Mouse (Mus musculus): ENCODE data around the gene Foxred2. TPM values are rescaled to one million over a fixed set of nuclear protein-coding genes. Genes with fewer than 3 reads are reported as not detected.
A peak's percentile ranks its signal among the peaks of the same experiment; 100 is the strongest.

The Foxred2 gene
- polyA plus RNA-seq, 1 experiment from 2014 or later = 0.56 TPM

DNA sequence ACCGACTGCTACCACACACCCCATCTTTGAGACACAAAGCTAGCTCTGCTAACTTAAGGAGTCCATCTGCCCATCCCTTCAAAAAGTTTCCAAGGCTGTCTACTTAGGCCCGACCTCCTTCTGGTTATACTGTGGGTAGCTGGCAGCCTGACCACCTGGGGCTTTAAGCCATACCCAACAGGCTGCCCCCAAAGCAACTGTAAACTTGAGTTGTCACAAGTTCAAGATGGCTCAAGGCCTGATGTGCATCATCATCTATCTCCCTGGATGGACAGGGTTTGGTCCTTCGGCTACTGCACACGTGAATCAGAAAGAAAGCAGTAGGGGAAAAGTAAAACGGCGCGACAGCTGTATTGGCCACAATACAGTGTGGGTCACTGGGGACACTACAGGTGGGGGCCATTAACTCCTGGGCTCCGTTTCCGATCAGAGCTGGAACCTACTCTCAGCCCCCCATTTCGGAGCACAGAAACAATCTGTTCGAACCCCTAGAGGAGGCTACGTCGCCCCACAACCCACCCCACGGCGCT is 13.5 kb upstream of the Foxred2 start:
- H3K9ac ChIP-seq (replicated peaks) = peak overlapping the region; percentile 95
- ATAC-seq (peak; percentile 12; the same call in 1 of the 2 replicates), DNase-seq (peak; percentile 24)
- TF ChIP-seq CTCF (IDR thresholded peaks at IDR 0.05; ENCODE audit: low read depth) (no peak), EP300 (IDR thresholded peaks at IDR 0.05; ENCODE audit: low read depth) (no peak)
- H3K4me2 ChIP-seq (ENCODE audit: low read depth, low read length) = peak overlapping the region; percentile 98
- H3K4me3 ChIP-seq (ENCODE audit: low read depth, low read length) = peak overlapping the region; percentile 88
- no peaks in the 10 kb centered on the region for H3K9me3 ChIP-seq (ENCODE audit: low read length)
- H3K27ac ChIP-seq (ENCODE audit: low read depth) = peak overlapping the region; percentile 98
- 1% methylated on average over 15 of the region's 15 CpGs for WGBS (ENCODE audit: insufficient replicate concordance)
- peaks cover 37% of the 10 kb centered on the region for H3K36me3 ChIP-seq (replicated peaks; ENCODE audit: insufficient read depth, low read length)
- no peaks in the 10 kb centered on the region for H3K27me3 ChIP-seq (ENCODE audit: insufficient read depth, low read length)
- peaks cover 37% of the 10 kb centered on the region for H3K4me1 ChIP-seq (ENCODE audit: insufficient read depth)

DNA sequence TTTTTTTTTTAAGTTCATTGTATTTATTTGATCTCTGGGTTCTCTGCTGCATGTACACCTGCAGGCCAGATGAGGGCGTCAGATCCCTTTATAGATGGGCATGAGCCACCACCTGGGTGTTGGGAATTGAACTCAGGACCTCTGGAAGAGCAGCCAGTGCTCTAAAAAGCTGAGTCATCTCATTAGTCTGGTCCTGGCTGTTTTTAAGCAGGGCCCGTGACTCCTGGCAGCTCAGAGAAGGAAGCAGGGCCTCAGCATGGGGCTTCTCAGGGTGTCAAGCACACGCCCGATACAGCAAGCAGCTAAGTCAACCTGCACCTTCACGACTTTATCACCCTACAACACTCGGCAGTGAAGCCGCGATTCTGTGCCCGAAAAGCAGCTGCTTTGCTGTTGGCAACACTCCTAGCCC is 8.6 kb upstream of the Foxred2 start:
- Histone ChIP-seq H3K9ac (replicated peaks) (no peak overlapping the region), H3K27ac (ENCODE audit: low read depth) (peak overlapping the region; percentile 49), H3K9me3 (ENCODE audit: low read length) (no peaks in the 10 kb centered on the region), H3K36me3 (replicated peaks; ENCODE audit: insufficient read depth, low read length) (peaks cover 86% of the 10 kb centered on the region), H3K4me1 (ENCODE audit: insufficient read depth) (peaks cover 14% of the 10 kb centered on the region), H3K4me3 (ENCODE audit: low read depth, low read length) (no peak overlapping the region), H3K4me2 (ENCODE audit: low read depth, low read length) (no peak overlapping the region), H3K27me3 (ENCODE audit: insufficient read depth, low read length) (no peaks in the 10 kb centered on the region)
- WGBS (ENCODE audit: insufficient replicate concordance) = 47% methylated on average over 9 of the region's 9 CpGs
- ATAC-seq (peak; percentile 79), DNase-seq (peak; percentile 26)
- TF ChIP-seq CTCF (IDR thresholded peaks at IDR 0.05; ENCODE audit: low read depth) (peak; percentile 31), EP300 (IDR thresholded peaks at IDR 0.05; ENCODE audit: low read depth) (peak; percentile 60; the same call in 1 of the 2 replicates)

DNA sequence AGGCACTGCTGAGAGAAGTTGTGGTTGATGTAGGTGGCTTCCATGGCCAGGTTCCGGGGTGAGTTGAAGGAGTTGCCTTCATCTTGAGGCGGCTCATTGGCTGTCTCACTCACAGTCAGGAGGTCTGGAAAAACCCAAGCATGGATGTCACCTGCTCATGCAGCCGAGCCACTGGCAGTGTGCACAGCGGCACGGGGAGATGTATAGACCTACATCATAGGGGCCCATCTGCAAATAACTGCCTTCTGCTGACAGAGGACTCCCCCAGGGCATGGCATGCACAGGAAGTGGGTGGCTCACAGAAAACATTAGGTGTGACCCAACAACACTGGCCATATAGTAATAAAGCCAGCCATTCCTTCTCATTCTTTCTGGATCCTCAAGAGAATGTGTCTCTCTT is 5.9 kb upstream of the Foxred2 start:
- no peaks in the 10 kb centered on the region for H3K9me3 ChIP-seq (ENCODE audit: low read length)
- no peak overlapping the region for H3K27ac ChIP-seq (ENCODE audit: low read depth)
- no peak overlapping the region for H3K4me2 ChIP-seq (ENCODE audit: low read depth, low read length)
- H3K4me3 ChIP-seq (ENCODE audit: low read depth, low read length) = no peak overlapping the region
- H3K36me3 ChIP-seq (replicated peaks; ENCODE audit: insufficient read depth, low read length) = peaks cover 90% of the 10 kb centered on the region
- peaks cover 3% of the 10 kb centered on the region; the same call in 1 of the 2 replicates for H3K4me1 ChIP-seq (ENCODE audit: insufficient read depth)
- 91% methylated on average over 5 of the region's 5 CpGs for WGBS (ENCODE audit: insufficient replicate concordance)
- no peaks in the 10 kb centered on the region for H3K27me3 ChIP-seq (ENCODE audit: insufficient read depth, low read length)
- ATAC-seq = no peak
- no peak for DNase-seq
- H3K9ac ChIP-seq (replicated peaks) = no peak overlapping the region
- no peak for TF ChIP-seq CTCF (IDR thresholded peaks at IDR 0.05; ENCODE audit: low read depth)
- no peak for TF ChIP-seq EP300 (IDR thresholded peaks at IDR 0.05; ENCODE audit: low read depth)

DNA sequence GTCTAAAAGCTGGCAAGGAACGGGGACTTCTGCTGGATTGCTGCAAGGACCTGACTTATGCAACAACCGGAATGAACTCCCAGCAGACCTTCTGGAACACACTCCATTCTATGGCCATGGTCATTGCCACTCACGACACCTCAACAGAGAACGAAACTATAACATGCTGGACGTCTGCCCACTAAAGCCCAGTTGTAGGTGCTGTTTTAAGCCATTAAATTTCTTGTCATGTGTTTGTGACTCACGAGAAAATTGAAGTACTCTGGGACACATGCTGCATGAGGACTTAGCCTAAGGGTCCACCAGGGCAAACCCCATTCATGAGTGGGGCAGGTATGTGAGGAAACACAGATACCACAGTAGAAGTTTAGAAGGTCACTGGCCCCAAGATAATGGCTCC is 4.2 kb upstream of the Foxred2 start:
- peaks cover 19% of the 10 kb centered on the region for H3K4me1 ChIP-seq (ENCODE audit: insufficient read depth)
- no peak overlapping the region for H3K4me3 ChIP-seq (ENCODE audit: low read depth, low read length)
- H3K9me3 ChIP-seq (ENCODE audit: low read length) = no peaks in the 10 kb centered on the region
- WGBS (ENCODE audit: insufficient replicate concordance) = 84% methylated on average over 6 of the region's 6 CpGs
- ATAC-seq (no peak), DNase-seq (no peak)
- no peak overlapping the region for H3K9ac ChIP-seq (replicated peaks)
- H3K4me2 ChIP-seq (ENCODE audit: low read depth, low read length) = no peak overlapping the region
- no peak for TF ChIP-seq EP300 (IDR thresholded peaks at IDR 0.05; ENCODE audit: low read depth)
- no peak for TF ChIP-seq CTCF (IDR thresholded peaks at IDR 0.05; ENCODE audit: low read depth)
- H3K27ac ChIP-seq (ENCODE audit: low read depth) = no peak overlapping the region
- H3K27me3 ChIP-seq (ENCODE audit: insufficient read depth, low read length) = peaks cover 10% of the 10 kb centered on the region
- peaks cover 72% of the 10 kb centered on the region for H3K36me3 ChIP-seq (replicated peaks; ENCODE audit: insufficient read depth, low read length)

DNA sequence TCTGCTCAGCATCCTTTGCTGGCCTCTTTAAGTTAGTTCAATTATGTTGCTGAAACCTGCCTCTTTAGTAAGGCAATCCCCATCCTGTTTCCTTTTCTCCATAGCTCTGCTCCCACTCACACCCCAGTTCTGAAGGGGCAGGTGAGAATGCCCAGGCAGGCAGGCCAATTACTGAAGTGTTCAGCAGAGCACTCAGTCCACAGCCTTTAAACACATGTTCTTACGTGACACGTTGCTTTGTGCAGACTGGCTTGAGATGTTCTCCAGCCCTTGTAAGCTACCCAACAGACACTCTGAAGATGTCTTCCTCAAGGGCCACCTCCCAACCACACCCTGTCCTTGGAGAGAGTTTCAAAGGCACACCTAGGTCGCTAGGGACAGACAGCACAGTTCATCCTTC is 1.5 kb upstream of the Foxred2 start:
- no peak overlapping the region for H3K4me3 ChIP-seq (ENCODE audit: low read depth, low read length)
- H3K27me3 ChIP-seq (ENCODE audit: insufficient read depth, low read length) = peaks cover 14% of the 10 kb centered on the region
- peaks cover 46% of the 10 kb centered on the region for H3K36me3 ChIP-seq (replicated peaks; ENCODE audit: insufficient read depth, low read length)
- WGBS (ENCODE audit: insufficient replicate concordance) = 61% methylated on average over 3 of the region's 3 CpGs
- no peak overlapping the region for H3K4me2 ChIP-seq (ENCODE audit: low read depth, low read length)
- H3K27ac ChIP-seq (ENCODE audit: low read depth) = no peak overlapping the region
- no peaks in the 10 kb centered on the region for H3K9me3 ChIP-seq (ENCODE audit: low read length)
- no peak for ATAC-seq
- no peak for DNase-seq
- TF ChIP-seq EP300 (IDR thresholded peaks at IDR 0.05; ENCODE audit: low read depth) (no peak), CTCF (IDR thresholded peaks at IDR 0.05; ENCODE audit: low read depth) (no peak)
- H3K9ac ChIP-seq (replicated peaks) = no peak overlapping the region
- peaks cover 18% of the 10 kb centered on the region for H3K4me1 ChIP-seq (ENCODE audit: insufficient read depth)

DNA sequence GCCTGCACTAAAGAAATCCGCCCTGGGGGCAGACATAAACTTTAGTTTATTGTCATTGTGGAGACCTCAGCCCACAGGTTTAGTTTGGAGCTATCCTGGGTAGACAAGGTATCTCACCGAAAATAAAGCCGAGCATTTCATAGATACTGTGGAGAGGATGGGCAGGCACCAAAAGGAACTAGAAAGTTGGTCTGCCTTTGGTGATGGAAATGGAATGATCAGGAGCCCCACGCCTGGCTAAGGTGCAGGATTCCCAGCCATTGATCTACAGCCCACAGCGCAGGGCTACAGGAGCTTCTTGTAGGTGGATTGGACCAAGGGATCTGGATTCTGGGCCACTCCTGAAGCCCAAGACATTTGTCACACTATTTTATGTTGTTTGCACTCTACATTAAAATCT is 1.1 kb upstream of the Foxred2 start:
- Histone ChIP-seq H3K9ac (replicated peaks) (no peak overlapping the region), H3K27ac (ENCODE audit: low read depth) (no peak overlapping the region), H3K4me2 (ENCODE audit: low read depth, low read length) (no peak overlapping the region), H3K36me3 (replicated peaks; ENCODE audit: insufficient read depth, low read length) (peaks cover 42% of the 10 kb centered on the region), H3K4me3 (ENCODE audit: low read depth, low read length) (no peak overlapping the region), H3K27me3 (ENCODE audit: insufficient read depth, low read length) (peaks cover 14% of the 10 kb centered on the region), H3K9me3 (ENCODE audit: low read length) (no peaks in the 10 kb centered on the region), H3K4me1 (ENCODE audit: insufficient read depth) (peaks cover 18% of the 10 kb centered on the region)
- no peak for DNase-seq
- 52% methylated on average over 5 of the region's 5 CpGs for WGBS (ENCODE audit: insufficient replicate concordance)
- ATAC-seq = no peak
- TF ChIP-seq CTCF (IDR thresholded peaks at IDR 0.05; ENCODE audit: low read depth) (no peak), EP300 (IDR thresholded peaks at IDR 0.05; ENCODE audit: low read depth) (no peak)

Measured in liver, postnatal 0 days (tissue).